Mouse (Mus musculus): Measurements from ENCODE around the gene Egf. TPM values are rescaled to one million over a fixed set of nuclear protein-coding genes. Genes with fewer than 3 reads are reported as not detected.

The Egf gene
- total RNA-seq, 2 experiments from 2014 or later: 0.53 to 1.3 TPM

GRCm38 (mm10) chr3:129650931-129651330 lies 104.2 kb downstream of the Egf start:
- no peak for DNase-seq

GRCm38 (mm10) chr3:129650293-129650612 lies 104.9 kb downstream of the Egf start:
- no peak for DNase-seq

- peak in 1 of 2 experiments; percentile 26 for DNase-seq
Observed at GRCm38 (mm10) chr3:129649586-129650292, 105.4 kb downstream of the Egf start.

- DNase-seq: no peak
Observed at GRCm38 (mm10) chr3:129648598-129648997, 106.5 kb downstream of the Egf start.

GRCm38 (mm10) chr3:129647312-129647711 lies 107.8 kb downstream of the Egf start:
- DNase-seq: no peak

- DNase-seq: no peak
Observed at GRCm38 (mm10) chr3:129646781-129647180, 108.3 kb downstream of the Egf start.

GRCm38 (mm10) chr3:129645409-129645808 lies 109.7 kb downstream of the Egf start:
- DNase-seq: no peak

GRCm38 (mm10) chr3:129641621-129642020 lies 113.5 kb downstream of the Egf start:
- no peak for DNase-seq

GRCm38 (mm10) chr3:129640211-129641000 lies 114.7 kb downstream of the Egf start:
- DNase-seq: no peak

- no peak for DNase-seq
Observed at GRCm38 (mm10) chr3:129639701-129640100, 115.4 kb downstream of the Egf start.

GRCm38 (mm10) chr3:129637446-129637845 lies 117.7 kb downstream of the Egf start:
- no peak for DNase-seq

- peak in 1 of 2 experiments; percentile 47 for DNase-seq
Observed at GRCm38 (mm10) chr3:129634260-129634901, 120.7 kb downstream of the Egf start.

- no peak for DNase-seq
Observed at GRCm38 (mm10) chr3:129633518-129633917, 121.6 kb downstream of the Egf start.

- no peak for DNase-seq
Observed at GRCm38 (mm10) chr3:129631857-129632256, 123.3 kb downstream of the Egf start.

- DNase-seq: no peak
Observed at GRCm38 (mm10) chr3:129631018-129631417, 124.1 kb downstream of the Egf start.

Small RNAs within 50 kb of the gene (microRNA-seq; reads per million reads assigned to microRNA genes)
- not detected for gene Gm24515

Other genes with a start within 250 kb of the Egf start
- 10 to 100 TPM; 90.1 to 91.1 TPM for gene Elovl6, start 223.0 kb downstream of the Egf start, total RNA-seq (2021)
- not detected for gene Lrit3, start 48.7 kb upstream of the Egf start, total RNA-seq (2021)
- not detected for gene Rrh, start 67.3 kb upstream of the Egf start, total RNA-seq (2021)
- 10 to 100 TPM; 48.6 to 54.7 TPM for gene Gar1, start 76.1 kb upstream of the Egf start, total RNA-seq (2021)
- gene Cfi, start 80.6 kb upstream of the Egf start, total RNA-seq (2021): under 1 TPM in 1 of 2 experiments, not detected in 1; 0.36 TPM
- 10 to 100 TPM; 34.8 to 48.0 TPM for gene Pla2g12a, start 123.3 kb upstream of the Egf start, total RNA-seq (2021)
- gene Casp6, start 146.1 kb upstream of the Egf start, total RNA-seq (2021): 10 to 100 TPM; 28.3 to 44.9 TPM
- 10 to 100 TPM in 1 of 2 experiments, 1 to 10 TPM in 1; 8.9 to 11.7 TPM for gene Mcub, start 214.9 kb upstream of the Egf start, total RNA-seq (2021)